11 mouse cellular contexts compared by ENCODE assay signal in the genomic region with DNA sequence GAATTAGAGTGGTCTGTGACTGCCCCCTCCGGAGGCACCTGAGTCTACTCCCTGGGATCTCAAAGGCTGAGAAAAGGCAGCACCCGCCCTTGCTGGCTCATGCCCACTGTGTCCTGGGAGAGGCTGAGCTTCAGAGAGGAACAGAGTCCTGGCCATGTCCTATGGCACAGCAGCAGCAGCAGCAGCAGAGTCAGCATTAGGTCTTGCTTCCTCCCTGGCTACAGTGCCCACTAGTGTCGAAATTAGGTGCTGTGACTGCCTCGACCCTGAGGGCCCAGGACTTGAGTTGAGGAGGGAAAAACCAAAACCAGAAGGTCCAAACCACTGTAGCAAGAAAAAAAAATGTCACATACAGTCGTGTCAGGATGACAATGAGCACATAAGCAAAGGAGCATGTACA. TPM values are rescaled to one million over a fixed set of nuclear protein-coding genes. Genes with fewer than 3 reads are reported as not detected.
DNase-seq lines count a peak whose midpoint lies in the region; ATAC-seq and TF ChIP-seq lines count a peak whose summit lies in the region.
"Had no signal": no experiment of that assay in that cellular context is flagged by ENCODE, and none has a peak within 500 bp of the region (broad histone marks: within the 10 kb centered on the region; RNA-seq: fewer than 3 reads in every experiment).

No protein-coding gene starts in this region.

- no peak for ATAC-seq in liver, postnatal 0 days
- ATAC-seq in hindbrain, postnatal 0 days = peak; percentile 70; the same call in 1 of the 2 replicates

- H3K36me3 ChIP-seq in liver, postnatal 0 days (replicated peaks; ENCODE audit: insufficient read depth, low read length) = no peaks in the 10 kb centered on the region
- H3K36me3 ChIP-seq in hindbrain, postnatal 0 days (ENCODE audit: insufficient read depth, low read length) = no peaks in the 10 kb centered on the region
- H3K36me3 ChIP-seq: heart, embryonic 15.5 days; lung, embryonic 15.5 days had no signal

- H3K9me3 ChIP-seq in liver, postnatal 0 days (ENCODE audit: low read length) = no peaks in the 10 kb centered on the region
- H3K9me3 ChIP-seq in hindbrain, postnatal 0 days (ENCODE audit: low read length) = no peaks in the 10 kb centered on the region
- H3K9me3 ChIP-seq: heart, embryonic 15.5 days; lung, embryonic 15.5 days had no signal

- DNase-seq in adrenal gland, adult 2 months = peak; percentile 41
- DNase-seq in adrenal gland, postnatal 25 days = no peak
- DNase-seq in liver, postnatal 0 days = no peak
- no peak for DNase-seq in liver
- peak; percentile 61 for DNase-seq in hindbrain, postnatal 0 days (ENCODE audit: low spot score)
- peak; percentile 61 for DNase-seq in thymus, postnatal 14 days
- no peak for DNase-seq in cerebellum, postnatal 36 days
- no peak for DNase-seq in cerebellum, adult 9-10 months
- DNase-seq: cerebellum, adult 9-11 months had no signal

- no peak for TF ChIP-seq EP300 in liver, postnatal 0 days (IDR thresholded peaks at IDR 0.05; ENCODE audit: low read depth)

- no peak overlapping the region for H3K4me2 ChIP-seq in liver, postnatal 0 days (ENCODE audit: low read depth, low read length)
- no peak overlapping the region for H3K4me2 ChIP-seq in hindbrain, postnatal 0 days (ENCODE audit: low read depth, low read length)
- H3K4me2 ChIP-seq: heart, embryonic 15.5 days; lung, embryonic 15.5 days had no signal

- H3K4me1 ChIP-seq in liver, postnatal 0 days (ENCODE audit: insufficient read depth) = no peaks in the 10 kb centered on the region
- 0 out of 2 replicates have a peak, but pooled peaks cover 9% of the 10 kb centered on the region for H3K4me1 ChIP-seq in hindbrain, postnatal 0 days (ENCODE audit: insufficient read depth, low read length)
- H3K4me1 ChIP-seq: heart, embryonic 15.5 days; lung, embryonic 15.5 days had no signal

- no peak overlapping the region for H3K4me3 ChIP-seq in liver, postnatal 0 days (ENCODE audit: low read depth, low read length)
- no peak overlapping the region for H3K4me3 ChIP-seq in hindbrain, postnatal 0 days (ENCODE audit: low read length)
- H3K4me3 ChIP-seq: heart, embryonic 15.5 days; lung, embryonic 15.5 days had no signal

- no peak overlapping the region for H3K27ac ChIP-seq in liver, postnatal 0 days (ENCODE audit: low read depth)
- no peak overlapping the region for H3K27ac ChIP-seq in hindbrain, postnatal 0 days
- H3K27ac ChIP-seq: heart, embryonic 15.5 days; lung, embryonic 15.5 days had no signal

- no peaks in the 10 kb centered on the region for H3K27me3 ChIP-seq in liver, postnatal 0 days (ENCODE audit: insufficient read depth, low read length)
- H3K27me3 ChIP-seq in hindbrain, postnatal 0 days (ENCODE audit: insufficient read depth, low read length) = no peaks in the 10 kb centered on the region
- H3K27me3 ChIP-seq: heart, embryonic 15.5 days; lung, embryonic 15.5 days had no signal

- WGBS in liver, postnatal 0 days (ENCODE audit: insufficient replicate concordance) = 25% methylated on average over 5 of the region's 5 CpGs
- WGBS in hindbrain, postnatal 0 days = 43% methylated on average over 5 of the region's 5 CpGs

- H3K9ac ChIP-seq in liver, postnatal 0 days (replicated peaks) = no peak overlapping the region
- no peak overlapping the region for H3K9ac ChIP-seq in hindbrain, postnatal 0 days (replicated peaks; ENCODE audit: low read length)
- H3K9ac ChIP-seq: heart, embryonic 15.5 days; lung, embryonic 15.5 days had no signal

- peak; percentile 38 for TF ChIP-seq CTCF in liver, postnatal 0 days (IDR thresholded peaks at IDR 0.05; ENCODE audit: low read depth)
- TF ChIP-seq CTCF in hindbrain, postnatal 0 days (IDR thresholded peaks at IDR 0.05; ENCODE audit: low read depth) = peak; percentile 77

RNA-seq across cellular contexts. Expression of a gene that starts 12.6 kb away (rescaled TPM):
- 1 to 10 TPM; 4.5 to 6.5 TPM for total RNA-seq in adrenal gland, adult 2 months (2021)
- 7.3 and 8.8 TPM in 2 replicates for polyA plus RNA-seq in adrenal gland, adult 2 months (2012; rRNA removed)
- 7.3 and 8.7 TPM in 2 replicates for total RNA-seq in adrenal gland, postnatal 25 days (2021)
- polyA plus RNA-seq in liver, postnatal 0 days (2015; fragmentation: Nextera tagmentation; extraction: Ambion mirVana) = 0.25 and 0.27 TPM in 2 replicates
- total RNA-seq in hindbrain, postnatal 0 days (2014; rRNA removed) = 188 and 209 TPM in 2 replicates
- 83.8 and 94.5 TPM in 2 replicates for polyA plus RNA-seq in hindbrain, postnatal 0 days (2015; fragmentation: Nextera tagmentation; extraction: Ambion mirVana)

Comparison
In these comparisons a context has a peak if more than half of its experiments do, and no peak if none do; other contexts are left out.
1. DNase-seq: peak in adrenal gland, adult 2 months (single experiment), hindbrain, postnatal 0 days (single experiment) and thymus, postnatal 14 days (single experiment); none in adrenal gland, postnatal 25 days (single experiment), liver, postnatal 0 days (single experiment), liver (single experiment), cerebellum, postnatal 36 days (0 of 2) and cerebellum, adult 9-10 months (single experiment).
2. RNA of a gene that starts 12.6 kb away (total RNA-seq): 188 to 209 TPM in hindbrain, postnatal 0 days; 7.3 to 8.7 TPM in adrenal gland, postnatal 25 days and 4.5 to 6.5 TPM in adrenal gland, adult 2 months; every median in the first group is over 10 times any median in the second.